Mouse (Mus musculus): Measurements from ENCODE around the gene Cfl1. TPM values are rescaled to one million over a fixed set of nuclear protein-coding genes. Genes with fewer than 3 reads are reported as not detected.
A peak's percentile ranks its signal among the peaks of the same experiment; 100 is the strongest.

The Cfl1 gene
- polyA plus RNA-seq, 1 experiment from 2014 or later, result 3,318 TPM

DNA sequence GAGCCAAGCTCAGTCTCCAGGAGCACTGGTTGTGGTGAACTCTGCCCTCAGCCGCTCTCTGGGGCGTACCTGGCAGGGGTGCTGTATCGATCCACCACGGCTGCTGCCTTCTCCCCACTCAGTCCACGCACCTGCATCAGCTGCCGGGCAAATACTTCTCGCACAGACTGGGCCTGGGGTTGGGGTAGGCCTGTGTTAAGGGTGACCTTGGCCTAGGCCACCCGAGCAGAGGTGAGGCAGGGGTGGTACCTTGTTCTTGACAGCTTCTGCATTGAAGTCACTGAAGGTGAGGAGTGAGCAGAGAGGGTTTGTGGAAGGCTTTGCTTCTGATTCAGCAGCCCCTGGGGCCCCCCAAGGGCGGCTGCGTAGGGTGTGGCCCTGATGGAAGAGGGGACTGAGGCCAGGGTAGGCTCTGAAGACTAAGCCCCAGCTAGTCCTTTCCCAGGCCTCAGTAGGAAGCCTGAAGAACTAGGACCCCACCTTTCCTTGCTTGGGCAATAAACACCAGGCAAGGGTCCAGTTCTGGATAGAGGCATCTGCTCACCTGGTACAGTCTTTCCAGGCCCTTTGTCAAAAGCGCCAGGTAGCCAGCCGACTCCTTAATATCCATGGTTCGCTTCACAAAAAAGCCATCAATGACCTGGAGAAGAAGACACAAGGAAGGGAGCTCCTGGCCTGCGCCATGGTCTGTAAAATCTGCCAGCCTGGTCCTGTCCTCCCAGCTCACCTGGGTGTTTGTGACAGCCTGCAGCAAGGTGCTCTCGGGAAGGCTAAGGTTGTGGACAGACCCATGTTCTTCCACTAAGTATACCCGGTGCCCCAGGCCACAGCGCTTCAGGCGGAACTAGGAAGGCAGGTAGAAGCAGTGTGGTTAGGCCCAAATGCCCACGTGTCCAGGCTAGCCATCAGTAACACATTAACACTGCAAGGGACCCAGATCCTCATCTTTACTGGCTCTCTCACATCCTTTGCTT, 6.6 kb upstream of the Cfl1 start:
- peaks cover 71% of the 10 kb centered on the region for H3K36me3 ChIP-seq (ENCODE audit: insufficient read depth)
- WGBS, result 91% methylated on average over 19 of the region's 19 CpGs
- DNase-seq (no peak), ATAC-seq (ENCODE audit: insufficient read depth) (no peak)
- H3K4me3 ChIP-seq (ENCODE audit: low read depth, low read length), result no peak overlapping the region
- no peak for TF ChIP-seq CTCF (IDR thresholded peaks at IDR 0.05; ENCODE audit: low read depth)
- no peak overlapping the region for H3K4me2 ChIP-seq
- H3K4me1 ChIP-seq (ENCODE audit: insufficient read depth), result peaks cover 7% of the 10 kb centered on the region; the same call in 1 of the 2 replicates
- H3K9ac ChIP-seq, result no peak overlapping the region
- no peaks in the 10 kb centered on the region for H3K27me3 ChIP-seq (ENCODE audit: insufficient read depth, low read length)
- no peaks in the 10 kb centered on the region for H3K9me3 ChIP-seq (ENCODE audit: low read depth, low read length)
- no peak overlapping the region for H3K27ac ChIP-seq (ENCODE audit: low read depth)

- H3K9me3 ChIP-seq (ENCODE audit: low read depth, low read length), result no peaks in the 10 kb centered on the region
- no peaks in the 10 kb centered on the region for H3K27me3 ChIP-seq (ENCODE audit: insufficient read depth, low read length)
- WGBS, result 72% methylated on average over 5 of the region's 5 CpGs
- H3K4me2 ChIP-seq, result no peak overlapping the region
- H3K9ac ChIP-seq, result no peak overlapping the region
- DNase-seq (no peak), ATAC-seq (ENCODE audit: insufficient read depth) (no peak)
- H3K36me3 ChIP-seq (ENCODE audit: insufficient read depth), result peaks cover 63% of the 10 kb centered on the region
- H3K4me3 ChIP-seq (ENCODE audit: low read depth, low read length), result no peak overlapping the region
- no peak for TF ChIP-seq CTCF (IDR thresholded peaks at IDR 0.05; ENCODE audit: low read depth)
- 0 out of 2 replicates have a peak overlapping the region, but pooled peaks have one; percentile 45 for H3K27ac ChIP-seq (ENCODE audit: low read depth)
- H3K4me1 ChIP-seq (ENCODE audit: insufficient read depth), result peaks cover 7% of the 10 kb centered on the region; the same call in 1 of the 2 replicates
Observed at GRCm38 (mm10) chr19:5484496-5484895, 5.8 kb upstream of the Cfl1 start.

- Histone ChIP-seq H3K9ac (no peak overlapping the region), H3K4me2 (no peak overlapping the region), H3K4me3 (ENCODE audit: low read depth, low read length) (no peak overlapping the region), H3K9me3 (ENCODE audit: low read depth, low read length) (no peaks in the 10 kb centered on the region), H3K36me3 (ENCODE audit: insufficient read depth) (peaks cover 55% of the 10 kb centered on the region), H3K27me3 (ENCODE audit: insufficient read depth, low read length) (no peaks in the 10 kb centered on the region), H3K27ac (ENCODE audit: low read depth) (0 out of 2 replicates have a peak overlapping the region, but pooled peaks have one; percentile 45), H3K4me1 (ENCODE audit: insufficient read depth) (peaks cover 7% of the 10 kb centered on the region; the same call in 1 of the 2 replicates)
- ATAC-seq (ENCODE audit: insufficient read depth) (no peak), DNase-seq (no peak)
- no peak for TF ChIP-seq CTCF (IDR thresholded peaks at IDR 0.05; ENCODE audit: low read depth)
- WGBS, result 76% methylated on average over 8 of the region's 8 CpGs
Observed at GRCm38 (mm10) chr19:5485371-5485770, 4.9 kb upstream of the Cfl1 start.

- H3K9ac ChIP-seq, result no peak overlapping the region
- DNase-seq (no peak), ATAC-seq (ENCODE audit: insufficient read depth) (no peak)
- H3K4me2 ChIP-seq, result no peak overlapping the region; the same call in 1 of the 2 replicates
- TF ChIP-seq CTCF (IDR thresholded peaks at IDR 0.05; ENCODE audit: low read depth), result no peak
- peaks cover 7% of the 10 kb centered on the region; the same call in 1 of the 2 replicates for H3K4me1 ChIP-seq (ENCODE audit: insufficient read depth)
- H3K27ac ChIP-seq (ENCODE audit: low read depth), result peak overlapping the region; percentile 18; the same call in 1 of the 2 replicates
- WGBS, result 92% methylated on average over 7 of the region's 7 CpGs
- no peaks in the 10 kb centered on the region for H3K27me3 ChIP-seq (ENCODE audit: insufficient read depth, low read length)
- H3K9me3 ChIP-seq (ENCODE audit: low read depth, low read length), result no peaks in the 10 kb centered on the region
- H3K36me3 ChIP-seq (ENCODE audit: insufficient read depth), result peaks cover 51% of the 10 kb centered on the region
- no peak overlapping the region for H3K4me3 ChIP-seq (ENCODE audit: low read depth, low read length)
Observed at GRCm38 (mm10) chr19:5485821-5486220, 4.4 kb upstream of the Cfl1 start.

GRCm38 (mm10) chr19:5486286-5486685, 4.0 kb upstream of the Cfl1 start:
- no peak overlapping the region for H3K9ac ChIP-seq
- DNase-seq, result peak; percentile 68
- no peaks in the 10 kb centered on the region for H3K9me3 ChIP-seq (ENCODE audit: low read depth, low read length)
- H3K4me2 ChIP-seq, result peak overlapping the region; percentile 87
- 66% methylated on average over 8 of the region's 8 CpGs for WGBS
- peaks cover 48% of the 10 kb centered on the region for H3K36me3 ChIP-seq (ENCODE audit: insufficient read depth)
- H3K27ac ChIP-seq (ENCODE audit: low read depth), result peak overlapping the region; percentile 18; the same call in 1 of the 2 replicates
- H3K27me3 ChIP-seq (ENCODE audit: insufficient read depth, low read length), result no peaks in the 10 kb centered on the region
- ATAC-seq (ENCODE audit: insufficient read depth), result no peak
- no peak for TF ChIP-seq CTCF (IDR thresholded peaks at IDR 0.05; ENCODE audit: low read depth)
- H3K4me3 ChIP-seq (ENCODE audit: low read depth, low read length), result no peak overlapping the region
- H3K4me1 ChIP-seq (ENCODE audit: insufficient read depth), result peaks cover 7% of the 10 kb centered on the region; the same call in 1 of the 2 replicates

- H3K4me3 ChIP-seq (ENCODE audit: low read depth, low read length), result peak overlapping the region; percentile 57
- H3K27me3 ChIP-seq (ENCODE audit: insufficient read depth, low read length), result no peaks in the 10 kb centered on the region
- ATAC-seq (ENCODE audit: insufficient read depth) (no peak), DNase-seq (no peak)
- H3K9ac ChIP-seq, result peak overlapping the region; percentile 64; the same call in 1 of the 2 replicates
- no peak overlapping the region; the same call in 1 of the 2 replicates for H3K27ac ChIP-seq (ENCODE audit: low read depth)
- peaks cover 8% of the 10 kb centered on the region; the same call in 1 of the 2 replicates for H3K4me1 ChIP-seq (ENCODE audit: insufficient read depth)
- H3K36me3 ChIP-seq (ENCODE audit: insufficient read depth), result peaks cover 44% of the 10 kb centered on the region
- TF ChIP-seq CTCF (IDR thresholded peaks at IDR 0.05; ENCODE audit: low read depth), result no peak
- WGBS, result 81% methylated on average over 4 of the region's 4 CpGs
- H3K4me2 ChIP-seq, result peak overlapping the region; percentile 87
- H3K9me3 ChIP-seq (ENCODE audit: low read depth, low read length), result no peaks in the 10 kb centered on the region
Observed at GRCm38 (mm10) chr19:5486771-5487170, 3.5 kb upstream of the Cfl1 start.
